Mouse (Mus musculus): ENCODE measurements around the gene Spata48.

- TF ChIP-seq CTCF (IDR thresholded peaks at IDR 0.05; ENCODE audit: control insufficient read depth, insufficient read depth, insufficient read length): no peak
- TF ChIP-seq CEBPB (IDR thresholded peaks at IDR 0.05; ENCODE audit: low read depth): no peak
- no peak for TF ChIP-seq USF1 (IDR thresholded peaks at IDR 0.05; ENCODE audit: low read depth)
- TF ChIP-seq FOSL1 (IDR thresholded peaks at IDR 0.05; ENCODE audit: insufficient read depth, low read length, poor library complexity, severe bottlenecking): no peak
These were observed 33.8 kb downstream of the Spata48 start for GRCm38 (mm10) chr11:11495697-11496096.

Measured in C2C12 (cell line).